Mouse (Mus musculus) layer of hippocampus, adult 18-20 months (tissue): ENCODE measurements around the gene Mical1. TPM values are rescaled to one million over a fixed set of nuclear protein-coding genes. Genes with fewer than 3 reads are reported as not detected.

Experiments
- DNase-seq, 2 experiments: peaks; one replicate each; pipeline ENCODE4 v3.0.0; 2022; ENCODE audit warnings: low spot score in 2 of 2
- total RNA-seq, 2 experiments: library from RNA; stranded (reverse); gene quantifications; 2 replicates each; pipeline ENCODE4 v1.2.3; 2021

Mical1 gene
- total RNA-seq, 2 experiments from 2014 or later = 15.2 to 18.0 TPM

- DNase-seq = peak; percentile 13 to 30
Measured at GRCm38 (mm10) chr10:41519640-41520409, 43.7 kb downstream of the Mical1 start.

- DNase-seq = no peak
Measured at GRCm38 (mm10) chr10:41520410-41520673, 44.2 kb downstream of the Mical1 start.

- DNase-seq = no peak
Measured at GRCm38 (mm10) chr10:41523386-41523785, 47.3 kb downstream of the Mical1 start.

GRCm38 (mm10) chr10:41525696-41526095 is 49.6 kb downstream of the Mical1 start:
- DNase-seq = no peak

GRCm38 (mm10) chr10:41529972-41530371 is 53.9 kb downstream of the Mical1 start:
- DNase-seq = no peak

- DNase-seq = no peak
Measured at GRCm38 (mm10) chr10:41535991-41536390, 59.9 kb downstream of the Mical1 start.

Other genes starting within 250 kb of the Mical1 start
- 10 to 100 TPM; 32.9 to 35.7 TPM for gene Fig4, start 173.1 kb upstream of the Mical1 start, total RNA-seq
- gene Ak9, start 172.3 kb upstream of the Mical1 start, total RNA-seq = under 1 TPM; 0.20 to 0.25 TPM
- 10 to 100 TPM; 18.5 to 22.2 TPM for gene Zbtb24, start 25.9 kb upstream of the Mical1 start, total RNA-seq
- gene Smpd2, start 14.1 kb downstream of the Mical1 start, total RNA-seq = 10 to 100 TPM; 18.7 to 21.8 TPM
- 1 to 10 TPM; 3.7 to 5.6 TPM for gene Ppil6, start 14.1 kb downstream of the Mical1 start, total RNA-seq
- 10 to 100 TPM; 60.7 to 68.2 TPM for gene Cd164, start 43.1 kb downstream of the Mical1 start, total RNA-seq
- 1 to 10 TPM; 1.7 to 2.3 TPM for gene Ccdc162, start 240.3 kb downstream of the Mical1 start, total RNA-seq